Mouse (Mus musculus) lung, adult 2 months (tissue): ENCODE results near the gene Tsc22d1. TPM values are rescaled to one million over a fixed set of nuclear protein-coding genes. Genes with fewer than 3 reads are reported as not detected.
A peak's percentile ranks its signal among the peaks of the same experiment; 100 is the strongest.

Experiments used
- DNase-seq: peaks from one replicate; pipeline ENCODE4 v3.0.0; 2022
- H3K4me1 ChIP-seq: fragments of 200-500 bp; 2 replicates; pipeline ENCODE4 v1.6.1; 2011; ENCODE audit warnings: low read length; ENCODE audit not compliant: control insufficient read depth, insufficient read depth
- H3K4me3 ChIP-seq: fragments of 200-500 bp; replicated peaks from 2 replicates; pipeline ENCODE3; 2011; ENCODE audit warnings: low read depth, mild to moderate bottlenecking, control low read depth, low read length; ENCODE audit errors: extremely low read depth
- CTCF ChIP-seq: fragments of 200-500 bp; IDR thresholded peaks from 2 replicates; pipeline ENCODE4 v1.5.1; 2011; ENCODE audit warnings: mild to moderate bottlenecking, low read length, control low read depth; ENCODE audit not compliant: insufficient read depth
- POLR2A ChIP-seq: fragments of 200-500 bp; IDR thresholded peaks from 2 replicates; pipeline ENCODE4 v1.6.1; 2011; ENCODE audit warnings: low read depth, mild to moderate bottlenecking, control low read depth, low read length, borderline replicate concordance; ENCODE audit errors: extremely low read depth
- WGBS: fragments of 180-500 bp; shearing (Covaris S2); methylation state at CpG from one replicate; pipeline ENCODE4 v1.1.7; 2018; 5-methylcytosine and 5-hydroxymethylcytosine counted together
- polyA plus RNA-seq: library from polyadenylated mRNA; depleted of rRNA; stranded (reverse); fragments of >200 nt; gene quantifications from 2 replicates; pipeline ENCODE4 v1.2.3, GENCODE M21; 2012; rRNA removed

Tsc22d1 gene
- polyA plus RNA-seq, 1 experiment = 163 TPM

- DNase-seq = no peak
- Histone ChIP-seq H3K4me3 (no peak overlapping the region), H3K4me1 (no peaks in the 10 kb centered on the region)
- TF ChIP-seq POLR2A (no peak), CTCF (no peak)
- WGBS = 93% methylated on average over 1 of the region's 1 CpGs
Observed at GRCm38 (mm10) chr14:76535096-76535495, 120.3 kb downstream of the Tsc22d1 start.

- 35% methylated on average over 6 of the region's 6 CpGs for WGBS
- no peak overlapping the region for H3K4me3 ChIP-seq
- no peaks in the 10 kb centered on the region for H3K4me1 ChIP-seq
- no peak for DNase-seq
- TF ChIP-seq CTCF = no peak
- no peak for TF ChIP-seq POLR2A
Observed at GRCm38 (mm10) chr14:76536921-76537320, 122.2 kb downstream of the Tsc22d1 start.

- TF ChIP-seq CTCF (no peak), POLR2A (no peak)
- Histone ChIP-seq H3K4me1 (no peaks in the 10 kb centered on the region; the same call in 1 of the 2 replicates), H3K4me3 (no peak overlapping the region)
- DNase-seq = no peak
- WGBS = 96% methylated on average over 5 of the region's 5 CpGs
Observed at GRCm38 (mm10) chr14:76540005-76540670, 125.4 kb downstream of the Tsc22d1 start.

GRCm38 (mm10) chr14:76541341-76541740 lies 126.6 kb downstream of the Tsc22d1 start:
- no peak overlapping the region for H3K4me3 ChIP-seq
- no peaks in the 10 kb centered on the region; the same call in 1 of the 2 replicates for H3K4me1 ChIP-seq
- TF ChIP-seq POLR2A (no peak), CTCF (no peak)
- DNase-seq = no peak
- WGBS = 56% methylated on average over 2 of the region's 2 CpGs

GRCm38 (mm10) chr14:76544136-76544535 lies 129.4 kb downstream of the Tsc22d1 start:
- Histone ChIP-seq H3K4me1 (no peaks in the 10 kb centered on the region; the same call in 1 of the 2 replicates), H3K4me3 (no peak overlapping the region)
- WGBS = 70% methylated on average over 6 of the region's 6 CpGs
- TF ChIP-seq POLR2A (no peak), CTCF (no peak)
- no peak for DNase-seq

GRCm38 (mm10) chr14:76555263-76556030 lies 140.7 kb downstream of the Tsc22d1 start:
- Histone ChIP-seq H3K4me3 (no peak overlapping the region), H3K4me1 (peaks cover 2% of the 10 kb centered on the region; the same call in 1 of the 2 replicates)
- no peak for DNase-seq
- TF ChIP-seq CTCF (no peak), POLR2A (no peak)
- 65% methylated on average over 18 of the region's 18 CpGs for WGBS

- Histone ChIP-seq H3K4me3 (peak overlapping the region; percentile 71), H3K4me1 (peaks cover 2% of the 10 kb centered on the region; the same call in 1 of the 2 replicates)
- TF ChIP-seq POLR2A = no peak
- no peak for TF ChIP-seq CTCF
- DNase-seq = peak; percentile 60
- WGBS = 2% methylated on average over 67 of the region's 67 CpGs
Observed at GRCm38 (mm10) chr14:76556031-76556851, 141.5 kb downstream of the Tsc22d1 start.

- Histone ChIP-seq H3K4me3 (peak within 1 kb of the TSS; percentile 71), H3K4me1 (peaks cover 2% of the 10 kb centered on the region; the same call in 1 of the 2 replicates)
- WGBS = 13% methylated on average over 17 of the region's 17 CpGs
- DNase-seq = no peak
- TF ChIP-seq POLR2A (no peak), CTCF (no peak)
Observed at GRCm38 (mm10) chr14:76556852-76557208, 142.1 kb downstream of the Tsc22d1 start, which contains the start of gene Serp2. Gene Serp2, minus strand, starts transcription at chr14:76556889.

Other genes starting within 250 kb of the Tsc22d1 start
- 2.9 and 3.1 TPM in 2 replicates for gene Serp2, start 141.9 kb downstream of the Tsc22d1 start, polyA plus RNA-seq